Comparison of ENCODE assay signal across 28 mouse cellular contexts in the genomic region with DNA sequence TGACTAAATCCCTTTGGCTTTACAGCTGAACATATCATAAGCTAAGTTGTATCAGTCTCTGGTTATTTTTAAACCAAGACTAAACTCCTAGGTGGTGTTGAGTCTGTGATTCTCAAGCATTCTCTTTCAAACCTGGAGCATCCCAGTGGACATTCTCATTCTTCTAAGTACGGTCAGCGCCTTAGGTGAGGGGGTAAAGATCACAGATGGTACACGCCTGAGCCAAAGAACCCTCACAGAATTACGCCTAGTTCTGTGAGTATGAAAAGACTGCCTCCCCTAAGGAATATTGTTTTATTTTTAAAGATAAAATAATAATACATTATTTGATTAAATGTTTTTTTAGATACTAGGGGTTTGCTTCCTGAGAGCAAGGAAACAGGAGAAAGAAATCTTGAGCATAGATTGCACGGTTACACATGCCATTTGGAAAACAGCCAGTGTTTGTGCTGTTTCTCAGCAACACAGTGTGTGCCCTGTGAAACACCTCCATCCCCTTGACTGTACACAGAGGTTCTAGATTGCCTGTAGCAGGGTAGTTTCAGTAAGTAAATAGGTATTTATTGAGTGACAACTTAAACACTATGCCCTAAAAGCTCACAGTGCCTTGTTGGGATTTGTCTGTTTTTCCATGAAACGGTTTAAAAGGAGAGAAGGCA. TPM values are rescaled to one million over a fixed set of nuclear protein-coding genes. Genes with fewer than 3 reads are reported as not detected.
A peak's percentile ranks its signal among the peaks of the same experiment; 100 is the strongest.
DNase-seq lines count a peak whose midpoint lies in the region; ATAC-seq and TF ChIP-seq lines count a peak whose summit lies in the region.
"Had no signal": no experiment of that assay in that cellular context is flagged by ENCODE, and none has a peak within 500 bp of the region (broad histone marks: within the 10 kb centered on the region; RNA-seq: fewer than 3 reads in every experiment).

No protein-coding gene starts in this region.

- no peak overlapping the region for H3K4me2 ChIP-seq in midbrain, postnatal 0 days (ENCODE audit: low read depth, low read length, poor library complexity, severe bottlenecking)
- no peak overlapping the region for H3K4me2 ChIP-seq in midbrain, embryonic 13.5 days (replicated peaks)
- H3K4me2 ChIP-seq: embryonic facial prominence, embryonic 13.5 days; forebrain, embryonic 13.5 days; heart, embryonic 13.5 days; hindbrain, embryonic 15.5 days; intestine, embryonic 15.5 days; limb, embryonic 15.5 days; lung, embryonic 14.5 days; neural tube, embryonic 15.5 days; stomach, embryonic 15.5 days had no signal

- no peaks in the 10 kb centered on the region for H3K27me3 ChIP-seq in midbrain, postnatal 0 days (ENCODE audit: insufficient read depth, low read length)
- no peaks in the 10 kb centered on the region for H3K27me3 ChIP-seq in midbrain, embryonic 13.5 days
- H3K27me3 ChIP-seq: embryonic facial prominence, embryonic 13.5 days; forebrain, embryonic 13.5 days; heart, embryonic 13.5 days; hindbrain, embryonic 15.5 days; intestine, embryonic 15.5 days; limb, embryonic 15.5 days; neural tube, embryonic 15.5 days; stomach, embryonic 15.5 days had no signal

- peaks cover 8% of the 10 kb centered on the region; the same call in 1 of the 2 replicates for H3K36me3 ChIP-seq in midbrain, postnatal 0 days (ENCODE audit: insufficient read depth, low read length)
- H3K36me3 ChIP-seq in midbrain, embryonic 13.5 days, result peaks cover 11% of the 10 kb centered on the region; the same call in 1 of the 2 replicates
- H3K36me3 ChIP-seq: intestine, embryonic 15.5 days had no signal

- intact Hi-C loops in heart, postnatal 10 days (cut with DNase I), result no loop called here

- no peak overlapping the region for H3K27ac ChIP-seq in midbrain, postnatal 0 days (ENCODE audit: low read depth, low read length)
- H3K27ac ChIP-seq in midbrain, embryonic 13.5 days, result no peak overlapping the region
- H3K27ac ChIP-seq: embryonic facial prominence, embryonic 13.5 days; forebrain, embryonic 13.5 days; heart, embryonic 13.5 days; hindbrain, embryonic 15.5 days; intestine, embryonic 15.5 days; limb, embryonic 15.5 days; liver, embryonic 14.5 days; midbrain, embryonic 10.5 days; neural tube, embryonic 15.5 days; stomach, embryonic 15.5 days had no signal

- ATAC-seq in midbrain, postnatal 0 days (ENCODE audit: low FRiP score), result no peak
- no peak for ATAC-seq in midbrain, embryonic 13.5 days
- ATAC-seq: CD4-positive, CD25-positive, alpha-beta regulatory T cell, adult 4 months; forebrain, embryonic 13.5 days; intestine, embryonic 15.5 days had no signal

- DNase-seq in cerebellum, postnatal 10 days, result peak; percentile 66 to 80
- no peak for DNase-seq in cerebellum, postnatal 4 days (ENCODE audit: low spot score in 2 of 2)
- peak; percentile 15 to 27 for DNase-seq in heart, postnatal 10 days
- no peak for DNase-seq in heart, postnatal 4 days
- DNase-seq in midbrain, postnatal 0 days (ENCODE audit: low spot score), result peak; percentile 32
- DNase-seq in thymus, postnatal 0 days (ENCODE audit: low spot score), result no peak
- DNase-seq: adrenal gland, postnatal 25 days; heart, postnatal 36 days; kidney, adult 8-10 months; kidney, postnatal 14 days; layer of hippocampus, postnatal 36 days; lung, embryonic 14.5 days; right cerebral cortex, adult 18-20 months; right cerebral cortex, postnatal 4 days; thymus, adult 18-20 months had no signal

- no peaks in the 10 kb centered on the region for H3K9me3 ChIP-seq in midbrain, postnatal 0 days (ENCODE audit: low read length)
- H3K9me3 ChIP-seq in midbrain, embryonic 13.5 days, result no peaks in the 10 kb centered on the region
- H3K9me3 ChIP-seq: embryonic facial prominence, embryonic 13.5 days; forebrain, embryonic 13.5 days; heart, embryonic 13.5 days; hindbrain, embryonic 15.5 days; intestine, embryonic 15.5 days; limb, embryonic 15.5 days; midbrain, embryonic 10.5 days; neural tube, embryonic 15.5 days; stomach, embryonic 15.5 days had no signal

- TF ChIP-seq CTCF in midbrain, postnatal 0 days (IDR thresholded peaks at IDR 0.05), result no peak

- H3K4me3 ChIP-seq in midbrain, postnatal 0 days (ENCODE audit: low read depth, low read length), result no peak overlapping the region
- H3K4me3 ChIP-seq in midbrain, embryonic 13.5 days (replicated peaks), result no peak overlapping the region
- H3K4me3 ChIP-seq: embryonic facial prominence, embryonic 13.5 days; forebrain, embryonic 13.5 days; heart, embryonic 13.5 days; hindbrain, embryonic 15.5 days; intestine, embryonic 15.5 days; limb, embryonic 15.5 days; midbrain, embryonic 10.5 days; neural tube, embryonic 15.5 days; stomach, embryonic 15.5 days had no signal

- H3K9ac ChIP-seq in midbrain, postnatal 0 days (replicated peaks; ENCODE audit: low read length, poor library complexity, severe bottlenecking), result no peak overlapping the region
- H3K9ac ChIP-seq in midbrain, embryonic 13.5 days (replicated peaks), result no peak overlapping the region
- H3K9ac ChIP-seq: embryonic facial prominence, embryonic 13.5 days; forebrain, embryonic 13.5 days; heart, embryonic 13.5 days; hindbrain, embryonic 15.5 days; intestine, embryonic 15.5 days; limb, embryonic 15.5 days; liver, embryonic 14.5 days; lung, embryonic 14.5 days; neural tube, embryonic 15.5 days; stomach, embryonic 15.5 days had no signal

- H3K4me1 ChIP-seq in midbrain, postnatal 0 days (ENCODE audit: insufficient read depth, low read length), result no peaks in the 10 kb centered on the region
- no peaks in the 10 kb centered on the region for H3K4me1 ChIP-seq in midbrain, embryonic 13.5 days (replicated peaks)
- H3K4me1 ChIP-seq: hindbrain, embryonic 15.5 days; intestine, embryonic 15.5 days; neural tube, embryonic 15.5 days had no signal

- WGBS in midbrain, postnatal 0 days, result 93% methylated on average over 6 of the region's 6 CpGs
- WGBS in midbrain, embryonic 13.5 days, result 93% methylated on average over 6 of the region's 6 CpGs

RNA-seq across cellular contexts. Expression of a gene that starts 8.5 kb away (rescaled TPM):
- 10 to 100 TPM; 13.6 to 14.9 TPM for total RNA-seq in heart, postnatal 10 days (2021)
- total RNA-seq in heart, postnatal 4 days (2021), result 1 to 10 TPM; 8.0 to 8.6 TPM
- 29.1 and 30.8 TPM in 2 replicates for total RNA-seq in midbrain, postnatal 0 days (2014; rRNA removed)
- polyA plus RNA-seq in midbrain, postnatal 0 days (2015; fragmentation: Nextera tagmentation; extraction: Ambion mirVana), result 18.7 and 19.3 TPM in 2 replicates
- 15.3 and 15.7 TPM in 2 replicates for polyA plus RNA-seq in midbrain, embryonic 13.5 days (2015; fragmentation: Nextera tagmentation; extraction: Ambion mirVana)
- polyA plus RNA-seq in thymus, postnatal 0 days (2015; fragmentation: Nextera tagmentation; extraction: Ambion mirVana), result 4.2 and 5.5 TPM in 2 replicates

RNA-seq across cellular contexts. Expression of a gene that starts 48.1 kb away (rescaled TPM):
- total RNA-seq in heart, postnatal 10 days (2021), result 1 to 10 TPM; 1.0 to 1.6 TPM
- total RNA-seq in heart, postnatal 4 days (2021), result 1 to 10 TPM in 1 of 2 experiments, under 1 TPM in 1; 0.88 to 1.7 TPM
- 1.1 and 1.9 TPM in 2 replicates for total RNA-seq in midbrain, postnatal 0 days (2014; rRNA removed)
- polyA plus RNA-seq in midbrain, postnatal 0 days (2015; fragmentation: Nextera tagmentation; extraction: Ambion mirVana), result 0.36 and 0.39 TPM in 2 replicates
- polyA plus RNA-seq in midbrain, embryonic 13.5 days (2015; fragmentation: Nextera tagmentation; extraction: Ambion mirVana), result 1.1 and 1.6 TPM in 2 replicates
- polyA plus RNA-seq in thymus, postnatal 0 days (2015; fragmentation: Nextera tagmentation; extraction: Ambion mirVana), result 0.22 and 0.34 TPM in 2 replicates
- total RNA-seq: granulocyte monocyte progenitor cell, adult 5-6 weeks had no signal
- polyA plus RNA-seq: CD4-positive, CD25-positive, alpha-beta regulatory T cell, adult 4 months had no signal

RNA-seq across cellular contexts. Expression of a gene that starts 51.9 kb away (rescaled TPM):
- total RNA-seq in heart, postnatal 10 days (2021), result 1 to 10 TPM; 2.7 to 3.6 TPM
- total RNA-seq in heart, postnatal 4 days (2021), result 1 to 10 TPM; 3.4 to 3.6 TPM
- total RNA-seq in midbrain, postnatal 0 days (2014; rRNA removed), result 12.3 and 12.7 TPM in 2 replicates
- polyA plus RNA-seq in midbrain, postnatal 0 days (2015; fragmentation: Nextera tagmentation; extraction: Ambion mirVana), result 5.2 and 5.5 TPM in 2 replicates
- polyA plus RNA-seq in midbrain, embryonic 13.5 days (2015; fragmentation: Nextera tagmentation; extraction: Ambion mirVana), result 8.5 TPM in 2 replicates
- 4.1 and 4.7 TPM in 2 replicates for polyA plus RNA-seq in thymus, postnatal 0 days (2015; fragmentation: Nextera tagmentation; extraction: Ambion mirVana)

Comparison
In these comparisons a context has a peak if more than half of its experiments do, and no peak if none do; other contexts are left out.
1. DNase-seq: peak in cerebellum, postnatal 10 days (2 of 2), heart, postnatal 10 days (2 of 2) and midbrain, postnatal 0 days (single experiment); none in cerebellum, postnatal 4 days (0 of 2), heart, postnatal 4 days (single experiment) and thymus, postnatal 0 days (single experiment).